Mouse (Mus musculus) heart, embryonic 11.5 days (tissue): Measurements from ENCODE around the gene Sox5. TPM values are rescaled to one million over a fixed set of nuclear protein-coding genes. Genes with fewer than 3 reads are reported as not detected.
A peak's percentile ranks its signal among the peaks of the same experiment; 100 is the strongest.

Experiments
- ATAC-seq: fragments of 200-750 bp; cut with Nextera tagmentation; replicated peaks from 2 replicates; pipeline ENCODE4 v1.8.0; 2017; ENCODE audit warnings: moderate library complexity; ENCODE audit not compliant: insufficient number of reproducible peaks, low FRiP score, low TSS enrichment
- H3K27ac ChIP-seq: fragments of 300-500 bp; sonication (generic); 2 replicates; pipeline ENCODE4 v1.5.1; 2014; ENCODE audit warnings: mild to moderate bottlenecking, low read depth, low read length
- H3K27me3 ChIP-seq: fragments of 300-500 bp; sonication (generic); 2 replicates; pipeline ENCODE4 v1.6.1; 2014; ENCODE audit warnings: mild to moderate bottlenecking, low read length, mixed read lengths; ENCODE audit not compliant: control insufficient read depth, insufficient read depth
- H3K36me3 ChIP-seq: fragments of 300-500 bp; sonication (generic); 2 replicates; pipeline ENCODE4 v1.6.1; 2014; ENCODE audit warnings: mild to moderate bottlenecking, low read length, moderate library complexity, mixed read lengths; ENCODE audit not compliant: control insufficient read depth, insufficient read depth
- H3K4me1 ChIP-seq: fragments of 300-500 bp; sonication (generic); 2 replicates; pipeline ENCODE4 v1.6.1; 2014; ENCODE audit warnings: low read length; ENCODE audit not compliant: control insufficient read depth, insufficient read depth
- H3K4me2 ChIP-seq: fragments of 300-500 bp; sonication (generic); 2 replicates; pipeline ENCODE4 v1.6.1; 2014; ENCODE audit warnings: mild to moderate bottlenecking, moderate library complexity
- H3K4me3 ChIP-seq: fragments of 300-500 bp; sonication (generic); 2 replicates; pipeline ENCODE4 v1.5.1; 2014; ENCODE audit warnings: low read depth, low read length
- H3K9ac ChIP-seq: fragments of 300-500 bp; sonication (generic); 2 replicates; pipeline ENCODE4 v1.6.1; 2014; ENCODE audit warnings: mild to moderate bottlenecking, low read depth, low read length, moderate library complexity
- H3K9me3 ChIP-seq: fragments of 300-500 bp; sonication (generic); replicated peaks from 2 replicates; pipeline ENCODE4 v1.6.1; 2016; ENCODE audit warnings: low read length; ENCODE audit not compliant: control insufficient read depth
- WGBS: fragments of 180-500 bp; shearing (Covaris S2); extraction: QIAGEN DNeasy Blood & Tissue Kit; methylation state at CpG from one replicate; pipeline ENCODE4 v1.1.7; 2014; ENCODE audit not compliant: insufficient replicate concordance; 5-methylcytosine and 5-hydroxymethylcytosine counted together
- polyA plus RNA-seq: library from polyadenylated mRNA; unstranded; fragments of >200 nt; fragmentation: Nextera tagmentation; extraction: Ambion mirVana; gene quantifications from 2 replicates; pipeline ENCODE4 v1.2.1, GENCODE M21; 2014

Gene Sox5
- polyA plus RNA-seq, 1 experiment from 2014 or later = 16.2 TPM

- Histone ChIP-seq H3K27ac (no peak overlapping the region), H3K4me2 (no peak overlapping the region), H3K9me3 (peaks cover 5% of the 10 kb centered on the region; the same call in 1 of the 2 replicates), H3K36me3 (no peaks in the 10 kb centered on the region), H3K27me3 (0 out of 2 replicates have a peak, but pooled peaks cover 2% of the 10 kb centered on the region), H3K4me1 (no peaks in the 10 kb centered on the region), H3K9ac (no peak overlapping the region), H3K4me3 (no peak overlapping the region)
- ATAC-seq = no peak
- 72% methylated on average over 13 of the region's 13 CpGs for WGBS
Measured at GRCm38 (mm10) chr6:144339006-144339405, 442.8 kb downstream of the Sox5 start.

DNA sequence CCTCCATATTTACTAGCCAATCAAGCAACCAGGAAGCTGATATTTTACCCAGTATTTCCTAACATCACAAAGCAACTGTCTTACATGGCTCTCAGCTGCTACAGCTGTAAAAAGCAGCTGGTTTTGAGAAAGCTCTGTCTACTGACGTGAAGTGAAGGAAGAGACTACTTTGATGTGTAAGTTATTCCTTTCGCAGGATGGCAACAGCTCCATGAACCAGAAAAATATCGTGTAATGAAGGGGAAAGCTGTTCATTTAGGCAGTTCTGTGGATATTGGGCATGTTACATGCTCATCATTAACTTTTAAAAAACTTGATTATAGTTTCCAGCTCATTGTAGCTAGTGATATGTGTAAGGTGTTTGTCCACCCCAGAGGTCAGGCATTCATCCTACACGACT lies 443.6 kb downstream of the Sox5 start:
- Histone ChIP-seq H3K4me3 (no peak overlapping the region), H3K9ac (no peak overlapping the region), H3K4me2 (no peak overlapping the region), H3K9me3 (peaks cover 5% of the 10 kb centered on the region; the same call in 1 of the 2 replicates), H3K4me1 (no peaks in the 10 kb centered on the region), H3K27ac (no peak overlapping the region), H3K27me3 (0 out of 2 replicates have a peak, but pooled peaks cover 2% of the 10 kb centered on the region), H3K36me3 (no peaks in the 10 kb centered on the region)
- 79% methylated on average over 4 of the region's 4 CpGs for WGBS
- no peak for ATAC-seq

GRCm38 (mm10) chr6:144337436-144337969 lies 444.3 kb downstream of the Sox5 start:
- peak overlapping the region; percentile 24; the same call in 1 of the 2 replicates for H3K4me2 ChIP-seq
- no peak for ATAC-seq
- peaks cover 5% of the 10 kb centered on the region; the same call in 1 of the 2 replicates for H3K9me3 ChIP-seq
- no peak overlapping the region for H3K4me3 ChIP-seq
- H3K9ac ChIP-seq = no peak overlapping the region
- H3K27me3 ChIP-seq = 0 out of 2 replicates have a peak, but pooled peaks cover 2% of the 10 kb centered on the region
- 44% methylated on average over 14 of the region's 14 CpGs for WGBS
- H3K27ac ChIP-seq = no peak overlapping the region
- no peaks in the 10 kb centered on the region for H3K36me3 ChIP-seq
- H3K4me1 ChIP-seq = no peaks in the 10 kb centered on the region

DNA sequence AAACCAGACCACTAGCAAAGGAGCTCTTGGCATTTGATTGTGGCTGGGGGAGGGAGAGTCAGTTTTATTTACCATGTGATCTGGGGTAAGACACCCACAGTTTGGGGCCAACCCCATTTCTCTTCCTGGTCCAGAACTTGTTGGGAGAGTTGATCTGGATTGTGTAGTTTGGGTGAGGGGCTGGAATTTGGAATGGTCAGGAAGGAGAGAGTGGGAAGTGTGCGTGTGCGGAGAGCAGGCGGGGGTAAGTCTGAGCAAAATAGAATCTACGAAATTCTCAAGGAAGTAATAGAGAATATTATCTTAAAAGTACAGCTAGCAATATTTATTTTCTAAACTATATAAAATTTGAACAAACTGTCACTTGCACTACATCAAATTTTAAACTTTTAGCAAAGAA lies 445.0 kb downstream of the Sox5 start:
- Histone ChIP-seq H3K9me3 (peaks cover 5% of the 10 kb centered on the region; the same call in 1 of the 2 replicates), H3K27ac (no peak overlapping the region), H3K4me2 (no peak overlapping the region), H3K4me3 (no peak overlapping the region), H3K4me1 (no peaks in the 10 kb centered on the region), H3K9ac (no peak overlapping the region), H3K27me3 (0 out of 2 replicates have a peak, but pooled peaks cover 2% of the 10 kb centered on the region), H3K36me3 (no peaks in the 10 kb centered on the region)
- no peak for ATAC-seq
- 90% methylated on average over 4 of the region's 4 CpGs for WGBS

DNA sequence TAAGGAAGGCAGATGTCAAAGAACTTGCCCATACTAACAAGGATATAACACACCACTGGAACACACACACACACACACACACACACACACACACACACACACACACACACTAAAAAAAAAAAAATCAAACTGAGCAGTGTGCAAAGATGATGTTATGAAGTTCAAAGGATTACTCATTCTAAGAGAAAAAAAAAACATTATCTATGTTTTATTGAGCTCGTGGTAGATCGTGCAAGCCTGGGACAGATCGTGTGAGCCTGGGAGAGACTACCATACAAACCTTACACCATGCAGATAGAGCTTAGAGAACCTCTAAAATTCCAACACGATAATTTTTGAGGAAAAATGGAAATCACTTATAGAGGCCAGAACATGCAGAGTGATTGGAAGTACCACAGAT lies 448.6 kb downstream of the Sox5 start:
- no peaks in the 10 kb centered on the region for H3K9me3 ChIP-seq
- no peak for ATAC-seq
- no peak overlapping the region for H3K4me2 ChIP-seq
- H3K27me3 ChIP-seq = 0 out of 2 replicates have a peak, but pooled peaks cover 2% of the 10 kb centered on the region
- H3K4me3 ChIP-seq = no peak overlapping the region
- no peaks in the 10 kb centered on the region for H3K36me3 ChIP-seq
- no peak overlapping the region for H3K27ac ChIP-seq
- H3K4me1 ChIP-seq = no peaks in the 10 kb centered on the region
- no peak overlapping the region for H3K9ac ChIP-seq
- 76% methylated on average over 4 of the region's 4 CpGs for WGBS

DNA sequence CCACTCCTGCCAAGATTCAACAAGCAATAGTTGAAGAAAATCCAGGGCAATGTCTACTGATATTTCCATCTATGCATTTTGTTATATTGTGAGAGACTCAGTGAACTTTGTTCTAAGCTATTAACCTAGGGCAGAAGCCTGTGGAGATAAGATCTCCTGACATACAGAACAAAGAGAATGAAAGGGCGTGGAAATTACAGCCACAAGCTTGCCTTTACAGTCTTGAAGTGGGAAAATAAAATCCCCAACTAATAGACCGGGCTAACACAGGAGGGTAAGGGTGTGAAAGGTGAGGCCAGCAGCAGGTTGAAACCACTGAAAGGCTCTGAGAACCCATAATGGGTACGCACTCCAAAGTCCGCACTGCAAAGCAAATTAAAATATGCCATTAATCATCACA lies 449.8 kb downstream of the Sox5 start:
- Histone ChIP-seq H3K9ac (no peak overlapping the region), H3K4me2 (no peak overlapping the region), H3K36me3 (no peaks in the 10 kb centered on the region), H3K27me3 (0 out of 2 replicates have a peak, but pooled peaks cover 2% of the 10 kb centered on the region), H3K4me3 (no peak overlapping the region), H3K4me1 (no peaks in the 10 kb centered on the region), H3K9me3 (no peaks in the 10 kb centered on the region), H3K27ac (no peak overlapping the region)
- 83% methylated on average over 4 of the region's 4 CpGs for WGBS
- ATAC-seq = no peak

DNA sequence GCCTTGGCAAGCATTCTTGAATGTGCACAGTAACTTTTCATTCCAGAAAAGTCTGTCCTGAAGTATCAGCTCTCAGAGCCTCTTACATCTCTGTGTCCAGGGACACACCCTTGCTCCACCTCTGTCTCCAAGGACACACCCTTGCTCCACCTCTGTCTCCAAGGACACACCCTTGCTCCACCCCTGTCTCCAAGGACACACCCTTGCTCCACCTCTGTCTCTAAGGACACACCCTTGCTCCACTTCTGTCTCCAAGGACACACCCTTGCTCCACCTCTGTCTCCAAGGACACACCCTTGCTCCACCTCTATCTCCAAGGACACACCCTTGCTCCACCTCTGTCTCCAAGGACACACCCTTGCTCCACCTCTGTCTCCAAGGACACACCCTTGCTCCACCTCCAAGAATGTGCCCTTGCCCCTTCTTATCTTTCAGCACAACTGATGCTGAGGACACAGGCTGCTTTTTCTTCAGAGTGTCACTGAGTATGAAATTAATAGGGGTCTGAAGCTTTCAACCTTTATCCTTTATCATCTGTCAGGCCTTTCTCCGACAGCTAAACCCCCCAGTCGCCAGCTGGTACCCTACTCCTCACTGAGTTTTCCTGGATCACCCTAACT lies 452.4 kb downstream of the Sox5 start:
- no peak for ATAC-seq
- Histone ChIP-seq H3K4me2 (no peak overlapping the region), H3K27me3 (no peaks in the 10 kb centered on the region), H3K27ac (no peak overlapping the region), H3K4me1 (no peaks in the 10 kb centered on the region), H3K4me3 (no peak overlapping the region), H3K36me3 (no peaks in the 10 kb centered on the region), H3K9me3 (no peaks in the 10 kb centered on the region), H3K9ac (no peak overlapping the region)
- 55% methylated on average over 2 of the region's 2 CpGs for WGBS

GRCm38 (mm10) chr6:144328779-144329178 lies 453.0 kb downstream of the Sox5 start:
- WGBS = 70% methylated on average over 4 of the region's 4 CpGs
- no peaks in the 10 kb centered on the region for H3K4me1 ChIP-seq
- no peaks in the 10 kb centered on the region for H3K27me3 ChIP-seq
- H3K4me3 ChIP-seq = no peak overlapping the region
- no peaks in the 10 kb centered on the region for H3K9me3 ChIP-seq
- no peaks in the 10 kb centered on the region for H3K36me3 ChIP-seq
- H3K9ac ChIP-seq = no peak overlapping the region
- ATAC-seq = no peak
- no peak overlapping the region for H3K4me2 ChIP-seq
- H3K27ac ChIP-seq = no peak overlapping the region

DNA sequence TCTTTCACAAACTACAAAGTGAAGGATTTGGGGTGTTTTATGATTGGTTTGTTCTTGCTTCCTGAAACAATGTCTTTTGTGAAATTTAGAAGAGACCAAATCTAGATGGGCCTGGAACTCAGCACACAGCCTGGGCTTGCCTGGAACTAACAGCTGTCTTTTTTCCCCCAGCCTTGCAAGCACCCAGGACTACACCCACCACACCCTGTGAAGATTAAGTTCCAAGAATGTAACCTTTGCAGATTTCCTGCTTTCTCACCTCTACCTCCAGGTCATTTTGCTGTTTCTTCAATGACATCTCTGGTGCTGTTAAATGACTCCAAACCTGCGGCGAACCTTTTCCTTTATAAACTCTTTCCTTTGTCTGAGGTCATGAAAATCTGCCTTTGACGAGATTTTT lies 455.0 kb downstream of the Sox5 start:
- no peak overlapping the region for H3K4me3 ChIP-seq
- no peaks in the 10 kb centered on the region for H3K9me3 ChIP-seq
- H3K36me3 ChIP-seq = no peaks in the 10 kb centered on the region
- no peaks in the 10 kb centered on the region for H3K27me3 ChIP-seq
- 69% methylated on average over 3 of the region's 3 CpGs for WGBS
- H3K4me2 ChIP-seq = no peak overlapping the region
- no peak overlapping the region for H3K9ac ChIP-seq
- H3K27ac ChIP-seq = no peak overlapping the region
- ATAC-seq = no peak
- no peaks in the 10 kb centered on the region for H3K4me1 ChIP-seq
